Mouse (Mus musculus) spleen, adult 2 months (tissue): Measurements from ENCODE around the gene Mettl24. TPM values are rescaled to one million over a fixed set of nuclear protein-coding genes. Genes with fewer than 3 reads are reported as not detected.

Source experiments
- DNase-seq, 2 experiments: peaks; one replicate each; pipeline versions ENCODE4 v3.0.0 to v3.0.0-alpha.2; 2012 to 2021; ENCODE audit warnings: low spot score in 2 of 2, low read depth in 1 of 2
- H3K27ac ChIP-seq: fragments of 200-500 bp; 2 replicates; pipeline ENCODE4 v1.5.1; 2012; ENCODE audit warnings: low read length, inconsistent platforms; ENCODE audit not compliant: insufficient read depth
- H3K27me3 ChIP-seq: fragments of 200-500 bp; 2 replicates; pipeline ENCODE4 v1.6.1; 2012; ENCODE audit warnings: mild to moderate bottlenecking, moderate library complexity, low read length, inconsistent platforms; ENCODE audit not compliant: control insufficient read depth, insufficient read depth
- H3K36me3 ChIP-seq: fragments of 200-500 bp; 2 replicates; pipeline ENCODE4 v1.6.1; 2012; ENCODE audit warnings: mild to moderate bottlenecking, low read length, inconsistent platforms; ENCODE audit not compliant: control insufficient read depth, insufficient read depth
- H3K4me1 ChIP-seq: fragments of 200-500 bp; 2 replicates; pipeline ENCODE4 v1.6.1; 2011; ENCODE audit warnings: inconsistent platforms; ENCODE audit not compliant: control insufficient read depth, insufficient read depth, insufficient read length
- H3K4me3 ChIP-seq: fragments of 200-500 bp; 2 replicates; pipeline ENCODE4 v1.5.1; 2011; ENCODE audit warnings: mild to moderate bottlenecking, inconsistent platforms; ENCODE audit not compliant: insufficient read depth, insufficient read length; ENCODE audit errors: extremely low read depth
- CTCF ChIP-seq: fragments of 200-500 bp; IDR thresholded peaks from 2 replicates; pipeline ENCODE4 v1.5.1; 2011; ENCODE audit warnings: mild to moderate bottlenecking, inconsistent platforms; ENCODE audit not compliant: insufficient read depth, insufficient read length, insufficient replicate concordance; ENCODE audit errors: extremely low read depth
- POLR2A ChIP-seq: fragments of 200-500 bp; IDR thresholded peaks from 2 replicates; pipeline ENCODE4 v1.6.1; 2011; ENCODE audit warnings: low read depth, low read length, inconsistent platforms
- WGBS: fragments of 180-500 bp; shearing (Covaris S2); methylation state at CpG from one replicate; pipeline ENCODE4 v1.1.7; 2018; 5-methylcytosine and 5-hydroxymethylcytosine counted together
- polyA plus RNA-seq: library from polyadenylated mRNA; depleted of rRNA; stranded (reverse); fragments of >200 nt; gene quantifications from 2 replicates; pipeline ENCODE4 v1.2.3, GENCODE M21; 2012

Mettl24 gene
- polyA plus RNA-seq, 1 experiment: 0.85 TPM

DNA sequence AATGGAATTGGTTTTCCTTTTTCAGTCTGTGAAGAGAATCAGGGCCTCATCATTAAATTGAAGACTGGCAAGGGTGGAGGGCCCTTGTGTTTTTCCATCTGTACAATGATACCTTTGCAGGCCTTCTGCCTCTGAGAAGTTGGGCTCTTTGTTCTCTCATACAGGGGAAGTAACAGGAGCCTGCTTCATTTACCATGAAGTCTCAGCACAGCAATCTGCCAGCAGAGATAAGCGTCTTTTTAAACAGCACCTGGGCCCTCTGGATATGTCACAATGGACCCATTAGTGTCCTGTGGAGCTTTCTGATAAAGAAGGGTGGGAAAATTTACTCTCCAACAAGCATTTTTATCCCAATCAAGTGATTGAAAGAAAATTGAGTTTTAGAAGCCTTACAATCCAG is 5.8 kb downstream of the Mettl24 start:
- Histone ChIP-seq H3K4me3 (no peak overlapping the region), H3K4me1 (no peaks in the 10 kb centered on the region), H3K27me3 (no peaks in the 10 kb centered on the region), H3K36me3 (no peaks in the 10 kb centered on the region), H3K27ac (no peak overlapping the region)
- TF ChIP-seq CTCF: no peak
- TF ChIP-seq POLR2A: no peak
- 84% methylated on average over 1 of the region's 1 CpGs for WGBS
- DNase-seq: no peak

DNA sequence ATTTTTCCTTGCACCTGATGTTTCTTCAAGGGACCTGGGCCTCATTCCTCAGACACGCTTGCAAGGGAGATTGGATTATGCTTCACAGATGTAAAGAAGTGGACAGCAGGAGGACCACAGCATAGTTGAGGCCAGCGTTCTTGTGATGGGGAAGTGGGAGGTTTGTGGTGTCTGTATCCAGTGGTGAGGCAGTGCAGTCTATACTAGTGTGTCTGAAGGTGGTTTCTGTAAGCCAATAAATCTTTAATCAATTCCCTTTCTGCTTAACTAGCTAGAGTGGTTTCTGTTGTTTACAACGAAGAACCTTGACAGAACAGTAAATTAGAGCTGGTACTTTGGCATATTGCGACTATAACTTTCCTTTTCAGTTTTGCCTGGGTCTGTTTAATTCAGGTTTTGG is 15.6 kb downstream of the Mettl24 start:
- Histone ChIP-seq H3K4me1 (no peaks in the 10 kb centered on the region), H3K4me3 (no peak overlapping the region), H3K27me3 (no peaks in the 10 kb centered on the region), H3K36me3 (no peaks in the 10 kb centered on the region), H3K27ac (no peak overlapping the region)
- WGBS: 35% methylated on average over 4 of the region's 4 CpGs
- TF ChIP-seq POLR2A (no peak), CTCF (no peak)
- DNase-seq: no peak

- WGBS: 88% methylated on average over 7 of the region's 7 CpGs
- TF ChIP-seq POLR2A (no peak), CTCF (no peak)
- no peak overlapping the region for H3K4me3 ChIP-seq
- no peaks in the 10 kb centered on the region for H3K36me3 ChIP-seq
- DNase-seq: no peak
- H3K27ac ChIP-seq: no peak overlapping the region
- H3K4me1 ChIP-seq: no peaks in the 10 kb centered on the region
- no peaks in the 10 kb centered on the region for H3K27me3 ChIP-seq
These were observed 28.0 kb downstream of the Mettl24 start for GRCm38 (mm10) chr10:40711127-40711526.

- H3K4me3 ChIP-seq: no peak overlapping the region
- no peaks in the 10 kb centered on the region for H3K36me3 ChIP-seq
- TF ChIP-seq POLR2A (no peak), CTCF (no peak)
- no peak overlapping the region for H3K27ac ChIP-seq
- 66% methylated on average over 9 of the region's 9 CpGs for WGBS
- H3K27me3 ChIP-seq: no peaks in the 10 kb centered on the region
- no peaks in the 10 kb centered on the region for H3K4me1 ChIP-seq
- no peak for DNase-seq
These were observed 30.0 kb downstream of the Mettl24 start for GRCm38 (mm10) chr10:40713018-40713608.

DNA sequence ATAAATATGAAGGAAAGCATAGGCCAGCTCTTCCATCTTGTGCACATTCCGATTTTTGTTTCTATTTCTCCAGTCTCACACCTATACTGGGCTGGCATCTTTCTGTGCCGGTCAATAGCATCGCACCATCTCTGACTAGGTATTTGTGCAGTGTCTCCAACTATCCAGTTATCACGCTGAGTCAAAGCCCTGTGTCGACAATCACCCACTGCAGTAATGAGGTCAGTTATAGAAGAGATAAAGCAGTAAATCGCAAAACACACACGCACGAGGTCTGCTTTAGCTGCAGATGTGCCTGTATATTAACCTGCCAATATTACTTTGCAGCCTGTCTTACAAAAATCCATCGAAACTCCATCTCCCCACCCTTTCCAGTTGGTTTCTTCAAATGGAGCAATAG is 30.7 kb downstream of the Mettl24 start:
- Histone ChIP-seq H3K4me1 (no peaks in the 10 kb centered on the region), H3K27me3 (no peaks in the 10 kb centered on the region), H3K4me3 (no peak overlapping the region), H3K27ac (no peak overlapping the region), H3K36me3 (no peaks in the 10 kb centered on the region)
- DNase-seq: no peak
- WGBS: 92% methylated on average over 9 of the region's 9 CpGs
- no peak for TF ChIP-seq POLR2A
- TF ChIP-seq CTCF: no peak

GRCm38 (mm10) chr10:40715151-40715550 is 32.1 kb downstream of the Mettl24 start:
- H3K4me1 ChIP-seq: no peaks in the 10 kb centered on the region
- no peak overlapping the region for H3K27ac ChIP-seq
- TF ChIP-seq POLR2A: no peak
- no peak for TF ChIP-seq CTCF
- no peak for DNase-seq
- no peaks in the 10 kb centered on the region for H3K36me3 ChIP-seq
- no peak overlapping the region for H3K4me3 ChIP-seq
- no peaks in the 10 kb centered on the region for H3K27me3 ChIP-seq
- 73% methylated on average over 4 of the region's 4 CpGs for WGBS

DNA sequence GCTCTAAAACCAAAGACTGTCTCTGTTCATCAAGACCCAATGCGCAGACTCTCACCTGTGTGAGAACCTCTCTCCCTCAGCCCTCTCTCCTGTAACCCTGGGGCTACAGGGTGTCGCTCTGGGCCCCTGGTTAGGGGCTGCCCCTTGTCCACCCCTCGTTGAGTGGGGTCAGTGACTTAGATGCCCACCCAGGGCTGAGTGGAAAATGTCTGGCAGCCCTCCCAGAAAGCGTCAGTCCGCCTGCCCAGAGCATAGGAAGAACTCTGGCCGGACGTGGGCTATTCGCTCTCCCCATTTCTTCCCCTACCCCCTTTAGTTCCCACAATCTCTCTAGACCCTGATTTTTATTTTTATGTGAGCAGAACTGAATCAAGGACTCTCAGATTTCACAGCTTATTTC is 33.2 kb downstream of the Mettl24 start:
- DNase-seq: no peak
- no peak for TF ChIP-seq CTCF
- no peak overlapping the region for H3K27ac ChIP-seq
- no peaks in the 10 kb centered on the region for H3K36me3 ChIP-seq
- no peaks in the 10 kb centered on the region for H3K27me3 ChIP-seq
- no peaks in the 10 kb centered on the region for H3K4me1 ChIP-seq
- no peak overlapping the region for H3K4me3 ChIP-seq
- 75% methylated on average over 8 of the region's 8 CpGs for WGBS

- TF ChIP-seq CTCF (no peak), POLR2A (no peak)
- Histone ChIP-seq H3K27me3 (no peaks in the 10 kb centered on the region), H3K27ac (no peak overlapping the region), H3K36me3 (no peaks in the 10 kb centered on the region), H3K4me1 (no peaks in the 10 kb centered on the region), H3K4me3 (no peak overlapping the region)
- WGBS: 89% methylated on average over 3 of the region's 3 CpGs
- DNase-seq: no peak
These were observed 33.6 kb downstream of the Mettl24 start for GRCm38 (mm10) chr10:40716713-40717112.
